Mouse (Mus musculus) limb, embryonic 14.5 days (tissue): ENCODE results near the gene Cds2. TPM values are rescaled to one million over a fixed set of nuclear protein-coding genes. Genes with fewer than 3 reads are reported as not detected.

Source experiments
- ATAC-seq: fragments of 200-750 bp; cut with Nextera tagmentation; 2 replicates; pipeline ENCODE4 v1.8.0; 2017; ENCODE audit warnings: low read depth, moderate number of reproducible peaks, moderate TSS enrichment; ENCODE audit not compliant: low FRiP score
- DNase-seq: peaks from one replicate; pipeline ENCODE4 v3.0.0-alpha.2; 2015; ENCODE audit warnings: low spot score
- H3K27ac ChIP-seq: fragments of 300-500 bp; sonication (generic); replicated peaks from 2 replicates; pipeline ENCODE4 v1.5.1; 2014; ENCODE audit warnings: low read depth, mild to moderate bottlenecking, low read length, moderate library complexity, mixed read lengths
- H3K27me3 ChIP-seq: fragments of 300-500 bp; sonication (generic); 2 replicates; pipeline ENCODE4 v1.6.1; 2014; ENCODE audit warnings: low read length, mixed read lengths; ENCODE audit not compliant: control insufficient read depth, insufficient read depth
- H3K36me3 ChIP-seq: fragments of 300-500 bp; sonication (generic); 2 replicates; pipeline ENCODE4 v1.6.1; 2014; ENCODE audit warnings: mild to moderate bottlenecking, low read length, moderate library complexity, mixed read lengths; ENCODE audit not compliant: control insufficient read depth, insufficient read depth
- H3K4me1 ChIP-seq: fragments of 300-500 bp; sonication (generic); 2 replicates; pipeline ENCODE4 v1.6.1; 2014; ENCODE audit warnings: antibody characterized with exemption, low read length, mixed read lengths; ENCODE audit not compliant: control insufficient read depth, insufficient read depth
- H3K4me2 ChIP-seq: fragments of 300-500 bp; sonication (generic); replicated peaks from 2 replicates; pipeline ENCODE4 v1.6.1; 2014; ENCODE audit warnings: low read depth, mild to moderate bottlenecking, low read length, moderate library complexity; ENCODE audit not compliant: severe bottlenecking
- H3K4me3 ChIP-seq: fragments of 300-500 bp; sonication (generic); replicated peaks from 2 replicates; pipeline ENCODE4 v1.5.1; 2014; ENCODE audit warnings: low read length
- H3K9ac ChIP-seq: fragments of 300-500 bp; sonication (generic); 2 replicates; pipeline ENCODE4 v1.6.1; 2014; ENCODE audit warnings: mild to moderate bottlenecking, low read depth, low read length, moderate library complexity; ENCODE audit not compliant: severe bottlenecking
- H3K9me3 ChIP-seq: fragments of 300-500 bp; sonication (generic); 2 replicates; pipeline ENCODE4 v1.6.1; 2016; ENCODE audit warnings: low read length; ENCODE audit not compliant: control insufficient read depth
- POLR2A ChIP-seq: fragments of 200-500 bp; IDR thresholded peaks from 2 replicates; pipeline ENCODE4 v1.8.0; 2012; ENCODE audit warnings: inconsistent platforms, mild to moderate bottlenecking, moderate library complexity, borderline replicate concordance; ENCODE audit not compliant: insufficient read depth, insufficient read length; ENCODE audit errors: extremely low read depth
- WGBS: fragments of 180-500 bp; shearing (Covaris S2); extraction: QIAGEN DNeasy Blood & Tissue Kit; methylation state at CpG from one replicate; pipeline ENCODE4 v1.1.7; 2014; 5-methylcytosine and 5-hydroxymethylcytosine counted together
- polyA plus RNA-seq, 2 experiments: library from polyadenylated mRNA; depleted of rRNA in 1 of 2; stranded (reverse) in 1 of 2; unstranded in 1 of 2; fragments of >200 nt; fragmentation: Nextera tagmentation in 1 of 2; extraction: Ambion mirVana in 1 of 2; gene quantifications; 2 replicates each; pipeline versions ENCODE4 v1.2.1 to v1.2.3; 2012 to 2014

The Cds2 gene
- polyA plus RNA-seq (2012; rRNA removed) (21.2 and 26.1 TPM in 2 replicates), polyA plus RNA-seq (2014; fragmentation: Nextera tagmentation; extraction: Ambion mirVana) (17.1 and 25.1 TPM in 2 replicates)

DNA sequence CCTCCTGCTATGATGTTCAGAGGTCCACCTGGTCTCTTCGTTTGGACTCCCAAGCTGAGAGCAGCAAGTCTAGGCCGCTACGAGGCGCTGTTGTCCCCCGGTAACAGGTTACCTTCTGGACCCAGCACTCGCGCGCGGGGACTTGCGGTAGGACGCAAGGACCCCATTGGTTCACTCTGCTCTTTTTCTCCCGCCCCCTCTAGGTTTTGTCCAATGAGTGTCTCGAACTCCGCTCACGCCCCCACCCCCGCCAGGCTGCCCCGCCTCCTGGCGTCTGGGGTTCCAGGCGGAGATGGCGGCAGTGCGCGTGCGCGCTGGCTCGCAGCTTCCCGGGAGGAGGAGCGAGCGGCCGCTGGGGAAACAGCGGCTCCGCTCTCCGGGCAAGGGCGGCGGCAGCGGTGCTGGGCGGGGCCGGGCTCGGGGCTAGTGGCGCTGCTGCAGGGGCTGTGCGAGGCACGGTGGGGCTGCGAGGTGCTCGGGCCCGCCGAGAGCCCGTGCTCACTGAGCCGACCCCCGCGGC lies at the start of gene Cds2:
Gene Cds2 (plus strand): TSS at position 270 of the 520 bp plus-strand sequence.
- Histone ChIP-seq H3K4me1 (peaks cover 8% of the 10 kb centered on the region), H3K27me3 (no peaks in the 10 kb centered on the region), H3K4me2 (peak within 1 kb of the TSS; percentile 75), H3K27ac (peak within 1 kb of the TSS; percentile 46), H3K9me3 (no peaks in the 10 kb centered on the region), H3K4me3 (peak within 1 kb of the TSS; percentile 93), H3K9ac (peak within 1 kb of the TSS; percentile 83), H3K36me3 (no peaks in the 10 kb centered on the region)
- peak; percentile 76; the same call in 1 of the 2 replicates for TF ChIP-seq POLR2A
- DNase-seq: peak; percentile 98
- WGBS: 0% methylated on average over 41 of the region's 49 CpGs
- peak; percentile 99 for ATAC-seq

DNA sequence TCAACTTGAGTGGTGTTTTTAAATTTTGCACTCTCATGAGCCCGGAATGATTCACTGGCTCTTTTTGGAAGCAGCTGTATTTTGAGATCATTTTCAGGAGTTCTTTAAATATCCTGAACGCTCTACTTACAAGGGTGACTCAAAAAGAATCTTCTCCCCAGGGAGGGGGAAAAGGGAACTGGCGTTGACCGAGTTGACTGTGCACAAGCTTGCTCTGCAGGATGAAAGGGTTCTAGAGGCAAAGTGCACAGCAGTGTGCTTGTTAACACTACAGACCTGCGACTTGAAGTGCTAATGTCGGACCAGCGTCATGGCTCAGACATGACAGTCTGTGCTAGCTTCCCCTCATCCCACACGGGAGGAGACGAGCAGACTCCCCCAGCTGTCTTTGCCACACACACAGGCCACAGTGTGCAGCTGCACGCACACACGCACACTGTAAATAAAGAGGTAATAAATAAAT lies 41.3 kb upstream of the Cds2 start:
- Histone ChIP-seq H3K4me3 (no peak overlapping the region), H3K36me3 (no peaks in the 10 kb centered on the region), H3K9me3 (no peaks in the 10 kb centered on the region), H3K4me2 (no peak overlapping the region), H3K27me3 (no peaks in the 10 kb centered on the region), H3K9ac (no peak overlapping the region), H3K4me1 (no peaks in the 10 kb centered on the region), H3K27ac (no peak overlapping the region)
- DNase-seq (no peak), ATAC-seq (no peak)
- WGBS: 58% methylated on average over 11 of the region's 11 CpGs
- no peak for TF ChIP-seq POLR2A

DNA sequence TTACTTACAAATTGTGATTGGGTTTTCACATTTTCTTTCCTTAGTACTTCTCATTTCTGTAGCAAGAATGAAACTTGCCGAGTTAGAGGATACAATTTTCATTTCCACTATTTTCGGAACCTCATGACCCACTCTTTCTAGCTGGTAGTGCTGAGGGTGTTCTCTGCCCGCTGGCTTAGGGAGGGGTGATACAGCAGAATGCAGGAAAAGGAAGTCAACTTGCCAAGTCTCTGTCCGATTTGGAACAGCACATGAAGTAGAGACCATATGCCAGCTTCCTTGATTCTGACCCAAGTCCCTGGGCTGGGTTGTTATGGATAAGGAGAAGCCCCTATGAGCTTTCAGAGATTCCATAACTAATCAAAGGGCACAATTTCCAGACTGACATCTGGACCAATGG lies 38.6 kb upstream of the Cds2 start:
- 87% methylated on average over 4 of the region's 4 CpGs for WGBS
- Histone ChIP-seq H3K36me3 (no peaks in the 10 kb centered on the region), H3K4me2 (no peak overlapping the region), H3K27ac (no peak overlapping the region), H3K9ac (no peak overlapping the region), H3K4me3 (no peak overlapping the region), H3K27me3 (no peaks in the 10 kb centered on the region), H3K4me1 (no peaks in the 10 kb centered on the region), H3K9me3 (no peaks in the 10 kb centered on the region)
- no peak for ATAC-seq
- no peak for DNase-seq
- no peak for TF ChIP-seq POLR2A

DNA sequence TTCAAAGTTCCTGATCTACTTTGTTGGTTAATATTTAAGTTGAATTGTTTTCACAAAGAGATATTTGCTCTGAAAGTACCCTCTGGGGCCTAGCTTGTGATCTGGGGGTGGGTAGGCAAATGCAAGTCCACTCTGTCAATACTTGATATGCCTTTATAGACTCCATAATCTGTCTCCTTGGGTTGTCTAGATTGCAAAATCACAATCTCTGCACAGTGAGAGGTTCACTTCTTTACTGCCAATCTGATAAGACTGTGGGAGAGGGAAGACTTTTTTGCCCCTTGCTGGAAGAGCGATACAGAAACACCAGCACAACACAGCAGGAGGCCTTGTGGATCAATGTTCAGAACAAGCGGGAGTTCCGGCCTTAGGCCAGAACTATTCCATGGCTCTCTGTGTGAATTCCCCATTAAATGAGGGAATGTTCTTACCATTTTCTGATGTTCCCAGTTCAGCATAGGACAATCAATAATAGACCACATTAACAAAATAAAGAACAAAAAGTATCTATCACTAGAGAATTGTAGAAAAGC lies 30.5 kb upstream of the Cds2 start:
- Histone ChIP-seq H3K4me2 (no peak overlapping the region), H3K27ac (no peak overlapping the region), H3K36me3 (no peaks in the 10 kb centered on the region), H3K4me3 (no peak overlapping the region), H3K9ac (no peak overlapping the region), H3K4me1 (no peaks in the 10 kb centered on the region), H3K27me3 (no peaks in the 10 kb centered on the region), H3K9me3 (no peaks in the 10 kb centered on the region)
- WGBS: 88% methylated on average over 3 of the region's 3 CpGs
- no peak for DNase-seq
- no peak for TF ChIP-seq POLR2A
- ATAC-seq: no peak

DNA sequence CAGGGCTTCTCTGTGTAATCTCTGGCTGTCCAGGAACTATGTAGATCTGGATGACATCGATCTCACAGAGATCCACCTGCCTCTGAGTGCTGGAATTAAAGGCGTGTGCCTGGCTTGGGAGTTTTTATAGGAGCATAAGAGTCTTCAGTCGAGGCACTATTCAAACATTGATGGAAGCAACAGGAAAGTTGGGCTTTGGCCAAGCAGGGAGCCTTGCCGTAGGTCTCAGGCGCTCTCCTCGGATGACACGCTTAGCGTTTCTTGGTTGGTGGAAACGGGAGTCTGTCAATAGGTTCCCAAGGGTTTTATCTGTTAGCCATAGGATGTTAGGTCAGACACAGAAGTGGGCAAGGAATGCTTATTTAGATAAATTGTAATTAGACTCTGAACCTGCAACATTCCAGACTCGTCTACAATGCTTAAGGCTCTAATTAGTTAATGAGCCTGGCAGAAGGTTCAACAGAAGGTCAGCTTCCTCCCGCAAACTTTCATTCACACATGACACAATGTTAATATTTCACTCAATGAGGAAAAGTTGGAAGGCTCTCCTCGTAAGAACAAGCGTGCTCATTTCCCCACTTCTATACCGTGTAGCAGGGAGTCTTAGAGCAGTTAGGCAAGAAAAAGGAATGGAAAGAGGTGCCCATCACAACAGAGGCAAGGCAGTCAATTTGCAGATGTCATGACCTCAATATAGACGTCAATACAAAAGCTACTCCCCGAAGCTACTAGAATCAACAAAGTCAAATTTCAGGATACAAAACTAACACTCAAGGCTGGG lies 28.8 kb upstream of the Cds2 start:
- ATAC-seq (no peak), DNase-seq (no peak)
- Histone ChIP-seq H3K27me3 (no peaks in the 10 kb centered on the region), H3K4me1 (no peaks in the 10 kb centered on the region), H3K9ac (no peak overlapping the region), H3K27ac (no peak overlapping the region), H3K4me2 (no peak overlapping the region), H3K9me3 (no peaks in the 10 kb centered on the region), H3K4me3 (no peak overlapping the region), H3K36me3 (no peaks in the 10 kb centered on the region)
- WGBS: 58% methylated on average over 16 of the region's 16 CpGs
- no peak for TF ChIP-seq POLR2A
